Mouse (Mus musculus) MEL (cell line): ENCODE results near the gene Atxn7l3.

Experiments used
- CTCF ChIP-seq, 3 experiments: IDR thresholded peaks in 2 of 3; conservative IDR thresholded peaks in 1 of 3; 2 replicates each; pipeline ENCODE4 v1.5.1; 2011 to 2012; ENCODE audit warnings: low read length in 3 of 3, low read depth in 2 of 3, mild to moderate bottlenecking in 2 of 3, improper control_type of control experiment in 1 of 3, inconsistent platforms in 1 of 3, mixed read lengths in 1 of 3, moderate library complexity in 1 of 3; ENCODE audit not compliant: control insufficient read depth in 1 of 3, insufficient read depth in 1 of 3, poor library complexity in 1 of 3, severe bottlenecking in 1 of 3
- GATA1 ChIP-seq: IDR thresholded peaks from 2 replicates; pipeline ENCODE4 v1.6.1; 2011; ENCODE audit warnings: low read depth, low read length, improper control_type of control experiment
- POLR2A ChIP-seq, 2 experiments: IDR thresholded peaks; 2 replicates each; pipeline ENCODE4 v1.6.1; 2011 to 2012; ENCODE audit warnings: low read length in 2 of 2, mild to moderate bottlenecking in 2 of 2, control low read depth in 1 of 2, improper control_type of control experiment in 1 of 2, low read depth in 1 of 2, moderate library complexity in 1 of 2; ENCODE audit not compliant: control insufficient read depth in 1 of 2, insufficient read depth in 1 of 2, poor library complexity in 1 of 2
- ZC3H11A ChIP-seq: IDR thresholded peaks from 2 replicates; pipeline ENCODE4 v1.6.1; 2012; ENCODE audit warnings: low read depth, mild to moderate bottlenecking, inconsistent platforms, low read length, improper control_type of control experiment

DNA sequence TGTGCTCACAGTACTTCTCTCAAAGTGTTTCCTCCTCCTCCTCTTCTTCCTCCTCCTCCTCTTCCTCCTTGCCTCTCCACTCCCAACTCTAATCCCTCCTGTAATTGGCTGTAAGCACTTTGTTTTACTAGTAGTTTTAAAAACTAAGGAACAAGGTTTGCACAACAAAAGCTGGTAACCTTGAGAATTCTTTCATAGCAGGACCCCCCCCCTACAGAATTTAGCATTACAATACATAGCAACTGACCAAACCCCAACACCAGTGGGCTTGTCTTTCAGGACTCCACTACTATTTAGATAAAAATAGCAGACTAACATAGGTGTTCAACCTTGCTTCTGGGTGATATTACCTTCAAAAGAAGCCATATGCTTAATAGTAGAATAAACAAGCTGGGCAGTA is 33.1 kb upstream of the Atxn7l3 start:
- no peak for TF ChIP-seq POLR2A (IDR thresholded peaks at IDR 0.05; ENCODE audit: control insufficient read depth in 1 of 2, insufficient read depth in 1 of 2, low read depth in 1 of 2, low read length in 2 of 2, poor library complexity in 1 of 2)
- TF ChIP-seq GATA1 = no peak
- TF ChIP-seq CTCF (IDR thresholded peaks at IDR 0.05 in 2 of 3, conservative IDR thresholded peaks at IDR 0.05 in 1 of 3; ENCODE audit: control insufficient read depth in 1 of 3, insufficient read depth in 1 of 3, low read depth in 2 of 3, low read length in 3 of 3, poor library complexity in 1 of 3, severe bottlenecking in 1 of 3) = no peak
- TF ChIP-seq ZC3H11A = no peak
